Mouse (Mus musculus) megakaryocyte, embryonic 14.5 days (primary cell): ENCODE data around the gene Slc12a5.

ENCODE experiments used
- FLI1 ChIP-seq: IDR thresholded peaks from 2 replicates; pipeline ENCODE4 v1.6.1; 2012; ENCODE audit warnings: low read length, inconsistent platforms, mixed read lengths
- GATA1 ChIP-seq: IDR thresholded peaks from 3 replicates; pipeline ENCODE4 v1.6.1; 2012; ENCODE audit warnings: mixed read lengths, low read length, inconsistent platforms, borderline replicate concordance

DNA sequence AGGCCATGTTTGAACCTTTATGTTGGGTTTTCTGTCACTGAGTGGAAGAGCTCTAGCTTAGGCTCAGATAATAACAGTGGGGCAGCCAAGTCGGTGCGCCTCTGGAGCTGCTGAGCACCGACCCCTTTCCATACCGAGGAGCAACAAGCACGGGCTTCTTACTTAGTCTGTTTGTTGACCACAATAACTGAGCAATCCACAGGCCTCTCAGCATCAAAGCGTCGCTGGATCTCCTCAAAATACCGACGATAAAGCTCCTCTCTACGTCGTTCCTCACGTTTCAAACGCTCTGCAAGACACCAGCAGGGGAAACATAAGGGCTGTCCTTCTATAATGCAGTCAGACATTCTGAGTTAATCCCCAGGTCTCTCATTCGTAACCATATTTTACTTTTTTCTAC is 48.6 kb downstream of the Slc12a5 start:
- no peak for TF ChIP-seq GATA1
- TF ChIP-seq FLI1: no peak
